Mouse (Mus musculus): ENCODE results near the gene Trub2.

GRCm38 (mm10) chr2:29748499-29748898 is 39.8 kb downstream of the Trub2 start:
- TF ChIP-seq CTCF (IDR thresholded peaks at IDR 0.05; ENCODE audit: borderline replicate concordance, insufficient read depth, low read depth, low read length) = no peak
- no peak for TF ChIP-seq POLR2A (IDR thresholded peaks at IDR 0.05; ENCODE audit: borderline replicate concordance, insufficient read depth, low read length)

Data from cerebellum, adult 2 months (tissue).